Mouse (Mus musculus): ENCODE data around the gene Lhx4. TPM values are rescaled to one million over a fixed set of nuclear protein-coding genes. Genes with fewer than 3 reads are reported as not detected.
A peak's percentile ranks its signal among the peaks of the same experiment; 100 is the strongest.

The Lhx4 gene
- polyA plus RNA-seq, 1 experiment from 2014 or later: 3.5 TPM

DNA sequence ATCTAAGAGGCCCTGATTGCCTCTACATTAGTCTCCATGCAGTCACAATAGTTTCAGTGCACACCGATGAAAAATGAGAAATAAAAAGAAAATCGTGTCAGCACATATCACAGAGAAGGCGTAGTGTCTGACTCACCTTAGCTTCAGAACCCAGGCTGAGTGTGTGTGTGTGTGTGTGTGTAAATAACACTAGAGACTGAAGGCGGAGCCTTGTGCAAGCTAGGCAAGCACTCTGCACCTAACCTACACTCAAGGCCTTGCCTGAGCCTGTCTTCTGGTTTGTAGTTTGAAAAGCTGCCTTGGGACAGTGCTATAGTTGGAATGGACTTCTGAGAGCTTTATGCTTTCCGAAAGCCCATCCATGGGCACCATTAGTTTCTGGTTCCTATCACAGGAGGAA is 61.9 kb downstream of the Lhx4 start:
- Histone ChIP-seq H3K4me1 (no peaks in the 10 kb centered on the region; the same call in 1 of the 2 replicates), H3K9me3 (no peaks in the 10 kb centered on the region), H3K4me3 (no peak overlapping the region), H3K9ac (replicated peaks) (no peak overlapping the region), H3K36me3 (no peaks in the 10 kb centered on the region), H3K4me2 (replicated peaks) (no peak overlapping the region), H3K27ac (replicated peaks) (no peak overlapping the region), H3K27me3 (no peaks in the 10 kb centered on the region)
- no peak for ATAC-seq (ENCODE audit: low FRiP score, low read depth)
- 90% methylated on average over 5 of the region's 5 CpGs for WGBS

DNA sequence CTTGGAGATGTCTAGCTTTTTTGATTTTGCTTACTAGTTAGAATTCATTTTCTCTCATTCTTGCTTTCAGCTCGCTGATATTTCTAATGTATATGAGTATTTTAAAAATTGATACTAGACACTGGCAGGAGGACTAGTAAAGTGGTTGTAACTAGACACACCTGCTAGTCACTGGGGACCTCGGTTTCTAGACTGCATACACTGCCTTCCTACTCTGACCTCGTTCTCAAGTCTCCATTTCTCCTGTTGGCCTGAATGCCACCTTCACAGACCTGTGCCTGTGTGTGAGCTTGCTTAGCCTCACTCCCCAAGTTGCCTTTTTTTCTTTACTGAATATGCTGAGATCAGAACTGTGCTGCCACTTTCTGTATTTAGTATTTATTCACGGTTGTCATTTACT is 62.3 kb downstream of the Lhx4 start:
- Histone ChIP-seq H3K4me1 (no peaks in the 10 kb centered on the region; the same call in 1 of the 2 replicates), H3K27ac (replicated peaks) (no peak overlapping the region), H3K9me3 (no peaks in the 10 kb centered on the region), H3K4me3 (no peak overlapping the region), H3K9ac (replicated peaks) (no peak overlapping the region), H3K27me3 (no peaks in the 10 kb centered on the region), H3K36me3 (no peaks in the 10 kb centered on the region), H3K4me2 (replicated peaks) (no peak overlapping the region)
- WGBS: 84% methylated on average over 4 of the region's 4 CpGs
- no peak for ATAC-seq (ENCODE audit: low FRiP score, low read depth)

DNA sequence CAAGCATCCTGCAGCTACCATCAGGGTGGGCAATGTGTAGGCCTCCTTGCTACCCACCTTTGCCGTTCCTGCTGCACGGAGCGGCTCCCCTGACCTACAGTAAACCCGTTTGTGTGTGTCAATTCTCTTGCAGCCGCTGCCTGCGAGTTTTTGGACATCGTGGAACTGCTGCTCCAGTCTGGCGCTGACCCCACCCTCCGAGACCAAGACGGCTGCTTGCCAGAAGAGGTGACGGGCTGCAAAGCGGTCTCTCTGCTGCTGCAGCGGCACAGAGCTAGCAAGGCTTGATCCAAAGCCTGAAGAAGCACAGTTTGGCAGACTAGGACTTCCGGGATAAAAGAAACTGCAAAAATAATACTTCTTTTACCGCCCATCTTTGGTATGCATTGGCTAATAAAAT is 64.7 kb downstream of the Lhx4 start:
- no peak overlapping the region for H3K4me2 ChIP-seq (replicated peaks)
- 85% methylated on average over 15 of the region's 15 CpGs for WGBS
- no peaks in the 10 kb centered on the region for H3K36me3 ChIP-seq
- H3K27me3 ChIP-seq: no peaks in the 10 kb centered on the region
- no peak overlapping the region for H3K27ac ChIP-seq (replicated peaks)
- H3K9me3 ChIP-seq: no peaks in the 10 kb centered on the region
- H3K9ac ChIP-seq (replicated peaks): no peak overlapping the region
- peaks cover 4% of the 10 kb centered on the region; the same call in 1 of the 2 replicates for H3K4me1 ChIP-seq
- ATAC-seq (ENCODE audit: low FRiP score, low read depth): no peak
- no peak overlapping the region for H3K4me3 ChIP-seq

DNA sequence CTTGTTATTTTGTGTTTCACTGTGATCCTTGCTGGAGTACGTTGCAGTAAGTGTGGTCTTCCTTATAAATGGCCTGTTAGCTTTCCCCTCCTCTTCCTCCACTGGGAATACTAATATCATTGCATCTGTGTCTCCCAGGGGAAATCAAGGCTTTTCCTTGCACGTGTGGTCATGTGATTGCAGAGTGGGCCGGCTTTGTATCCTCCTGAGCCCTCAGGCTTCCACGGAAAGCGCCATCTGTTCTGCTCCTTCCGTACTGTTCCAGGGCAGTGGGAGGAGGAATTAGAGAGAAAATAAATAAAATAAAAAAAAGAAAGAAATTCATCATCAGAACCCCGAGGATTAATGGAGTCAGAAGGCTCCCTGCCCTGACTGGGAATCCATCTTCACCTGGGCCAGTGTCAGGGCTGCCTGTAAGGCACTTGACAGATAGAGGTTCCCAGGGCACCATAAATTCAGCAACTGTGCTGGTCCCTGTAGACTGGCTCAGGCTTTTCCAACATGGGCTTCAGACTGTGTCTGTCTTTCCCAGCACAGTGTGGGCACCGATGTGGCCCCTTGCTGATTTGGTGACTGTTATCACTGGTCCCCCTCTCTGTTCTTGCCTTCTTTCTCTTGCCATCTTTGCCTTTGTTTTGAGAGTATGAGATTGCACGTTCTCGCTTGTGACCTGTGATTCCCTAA is 70.2 kb downstream of the Lhx4 start:
- ATAC-seq (ENCODE audit: low FRiP score, low read depth): peak; percentile 68
- H3K4me1 ChIP-seq: peaks cover 4% of the 10 kb centered on the region; the same call in 1 of the 2 replicates
- peak overlapping the region; percentile 73 for H3K27ac ChIP-seq (replicated peaks)
- H3K9ac ChIP-seq (replicated peaks): no peak overlapping the region
- no peaks in the 10 kb centered on the region for H3K27me3 ChIP-seq
- H3K4me2 ChIP-seq (replicated peaks): 0 out of 2 replicates have a peak overlapping the region, but pooled peaks have one; percentile 2
- no peaks in the 10 kb centered on the region for H3K36me3 ChIP-seq
- 69% methylated on average over 10 of the region's 10 CpGs for WGBS
- no peak overlapping the region for H3K4me3 ChIP-seq
- no peaks in the 10 kb centered on the region for H3K9me3 ChIP-seq

DNA sequence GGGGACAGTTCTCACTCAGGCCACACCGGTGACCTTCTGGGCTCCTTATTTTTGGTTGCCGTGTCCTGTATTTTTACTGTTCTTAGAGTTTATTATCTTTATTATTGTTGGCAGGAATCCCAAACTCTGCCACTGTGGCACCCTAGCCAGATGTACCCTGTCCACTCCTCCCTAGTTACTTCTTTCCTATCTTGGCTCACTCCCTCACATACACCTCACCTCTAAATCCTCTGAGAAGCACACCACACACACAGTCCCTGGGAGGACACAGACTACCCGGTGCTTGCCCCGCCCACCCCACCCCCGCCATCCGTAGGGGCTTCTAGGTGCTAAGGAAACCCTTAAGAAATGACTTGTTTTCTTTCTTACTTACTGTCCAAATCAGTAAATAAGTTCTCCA is 75.9 kb downstream of the Lhx4 start:
- no peak for ATAC-seq (ENCODE audit: low FRiP score, low read depth)
- Histone ChIP-seq H3K36me3 (no peaks in the 10 kb centered on the region), H3K4me2 (replicated peaks) (no peak overlapping the region), H3K9me3 (no peaks in the 10 kb centered on the region), H3K4me3 (no peak overlapping the region), H3K27ac (replicated peaks) (no peak overlapping the region), H3K9ac (replicated peaks) (no peak overlapping the region), H3K4me1 (no peaks in the 10 kb centered on the region), H3K27me3 (no peaks in the 10 kb centered on the region)
- 88% methylated on average over 6 of the region's 6 CpGs for WGBS

DNA sequence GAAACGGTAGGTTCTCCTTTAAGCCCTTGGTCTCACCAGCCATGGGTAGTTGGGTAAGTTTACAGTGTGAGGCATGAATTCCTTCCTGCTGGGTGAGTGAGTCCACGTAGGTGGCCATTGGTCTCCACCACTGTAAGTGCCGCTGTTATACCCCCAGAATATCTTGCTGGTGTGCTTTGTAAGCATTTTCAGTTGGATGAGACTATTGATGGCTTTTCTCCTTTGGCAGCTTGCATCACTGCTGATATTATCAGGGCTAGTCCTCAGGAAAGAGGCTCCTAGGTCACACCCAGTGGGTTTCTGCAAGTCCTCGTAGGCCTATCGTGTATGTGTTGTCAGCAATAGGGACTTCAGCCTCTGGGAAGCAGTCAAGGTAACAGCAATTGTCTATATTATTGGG is 87.5 kb downstream of the Lhx4 start:
- Histone ChIP-seq H3K36me3 (no peaks in the 10 kb centered on the region), H3K4me2 (replicated peaks) (no peak overlapping the region), H3K27me3 (no peaks in the 10 kb centered on the region), H3K27ac (replicated peaks) (no peak overlapping the region), H3K4me3 (no peak overlapping the region), H3K9me3 (no peaks in the 10 kb centered on the region), H3K4me1 (no peaks in the 10 kb centered on the region), H3K9ac (replicated peaks) (no peak overlapping the region)
- 91% methylated on average over 5 of the region's 5 CpGs for WGBS
- ATAC-seq (ENCODE audit: low FRiP score, low read depth): no peak

DNA sequence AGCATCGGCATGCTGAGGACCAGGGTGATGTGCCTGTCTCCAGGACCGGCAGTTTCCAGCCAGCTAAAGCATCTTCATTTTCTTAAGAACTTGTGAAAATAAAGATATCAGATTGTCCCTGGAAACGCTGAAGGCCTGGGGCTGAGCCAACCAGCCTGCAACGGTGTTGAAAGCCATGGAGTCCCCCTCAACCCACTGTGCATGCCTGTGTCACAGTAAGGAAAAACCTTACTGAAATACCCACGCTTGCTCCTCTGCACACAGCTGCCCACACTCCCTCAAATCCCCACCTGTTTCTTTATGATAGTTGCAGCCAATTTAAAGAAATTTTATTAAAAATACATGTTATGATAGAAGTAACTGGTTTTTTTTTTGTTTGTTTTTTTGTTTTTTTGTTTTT is 95.2 kb downstream of the Lhx4 start:
- H3K9me3 ChIP-seq: no peaks in the 10 kb centered on the region
- H3K4me3 ChIP-seq: no peak overlapping the region
- no peak overlapping the region for H3K9ac ChIP-seq (replicated peaks)
- no peaks in the 10 kb centered on the region for H3K36me3 ChIP-seq
- peaks cover 8% of the 10 kb centered on the region; the same call in 1 of the 2 replicates for H3K4me1 ChIP-seq
- WGBS: 40% methylated on average over 5 of the region's 5 CpGs
- no peak overlapping the region for H3K27ac ChIP-seq (replicated peaks)
- H3K27me3 ChIP-seq: peaks cover 16% of the 10 kb centered on the region
- no peak overlapping the region for H3K4me2 ChIP-seq (replicated peaks)
- no peak for ATAC-seq (ENCODE audit: low FRiP score, low read depth)

DNA sequence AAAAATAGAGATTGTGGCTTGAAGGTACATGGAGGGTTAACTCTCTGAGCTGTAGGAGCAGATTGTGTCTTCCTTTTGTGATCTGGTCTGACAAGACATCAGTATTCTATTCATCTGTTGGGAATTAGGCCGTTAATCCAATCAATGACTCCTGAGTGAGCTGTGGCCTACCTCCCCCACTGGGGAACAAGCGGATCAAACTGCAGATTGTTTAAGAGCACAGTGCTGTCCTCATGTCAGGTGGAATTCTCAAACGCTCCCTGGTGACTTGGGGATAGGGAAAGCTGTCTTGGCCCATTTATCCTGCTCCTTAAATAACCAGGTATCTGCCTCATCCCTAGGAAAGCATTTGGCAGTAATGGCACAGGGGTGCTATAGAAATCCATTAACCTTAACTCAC is 96.5 kb downstream of the Lhx4 start:
- Histone ChIP-seq H3K27ac (replicated peaks) (no peak overlapping the region), H3K4me2 (replicated peaks) (no peak overlapping the region), H3K9ac (replicated peaks) (no peak overlapping the region), H3K4me3 (no peak overlapping the region), H3K9me3 (no peaks in the 10 kb centered on the region), H3K4me1 (peaks cover 8% of the 10 kb centered on the region; the same call in 1 of the 2 replicates), H3K36me3 (no peaks in the 10 kb centered on the region), H3K27me3 (peaks cover 16% of the 10 kb centered on the region)
- ATAC-seq (ENCODE audit: low FRiP score, low read depth): no peak
- 1% methylated on average over 3 of the region's 3 CpGs for WGBS

DNA sequence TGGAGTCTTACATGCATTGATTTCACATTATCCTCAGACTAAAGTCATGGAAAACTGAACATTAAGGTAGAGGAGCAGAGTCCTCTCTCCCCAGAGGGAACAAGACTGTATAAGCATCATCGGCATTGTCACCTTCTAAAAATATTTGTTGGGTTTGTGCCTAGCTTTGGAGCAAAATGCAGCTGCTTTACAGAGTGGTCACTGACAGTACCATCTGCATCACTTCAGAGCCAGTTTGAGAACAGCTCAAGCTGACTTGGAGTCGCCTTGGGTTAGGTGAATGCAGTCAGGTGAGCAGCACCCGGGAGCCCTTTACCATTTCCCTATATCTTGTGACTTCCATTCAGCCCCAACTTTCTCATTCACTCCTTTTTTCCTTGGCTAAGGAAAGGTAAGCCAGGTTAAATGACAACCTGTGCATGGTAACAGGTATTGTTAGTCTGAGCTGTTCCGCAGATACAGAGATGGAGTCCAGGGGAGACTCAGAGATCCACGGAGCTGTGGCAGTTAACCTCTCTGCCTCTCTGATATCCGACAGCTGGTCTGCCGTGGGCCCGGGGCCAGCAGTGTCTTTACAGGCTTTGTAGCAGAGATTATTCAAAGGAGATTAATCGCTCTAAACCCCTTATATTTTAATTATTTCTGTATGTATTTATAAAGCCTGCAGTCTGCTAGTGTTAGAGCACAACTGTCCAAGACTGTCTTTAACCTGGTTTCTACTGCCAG is 101.2 kb downstream of the Lhx4 start:
- Histone ChIP-seq H3K36me3 (no peaks in the 10 kb centered on the region), H3K9ac (replicated peaks) (no peak overlapping the region), H3K4me3 (no peak overlapping the region), H3K4me1 (peaks cover 23% of the 10 kb centered on the region), H3K9me3 (no peaks in the 10 kb centered on the region), H3K4me2 (replicated peaks) (no peak overlapping the region), H3K27me3 (peaks cover 17% of the 10 kb centered on the region), H3K27ac (replicated peaks) (no peak overlapping the region)
- ATAC-seq (ENCODE audit: low FRiP score, low read depth): no peak
- 55% methylated on average over 9 of the region's 9 CpGs for WGBS

Other genes starting within 250 kb of the Lhx4 start
- gene Acbd6, start 193.6 kb downstream of the Lhx4 start, polyA plus RNA-seq (2016; fragmentation: Nextera tagmentation; extraction: Ambion mirVana): 82.1 and 83.5 TPM in 2 replicates
- 18.5 and 19.8 TPM in 2 replicates for gene Qsox1, start 61.2 kb upstream of the Lhx4 start, polyA plus RNA-seq (2016; fragmentation: Nextera tagmentation; extraction: Ambion mirVana)
- gene Cep350, start 221.6 kb upstream of the Lhx4 start, polyA plus RNA-seq (2016; fragmentation: Nextera tagmentation; extraction: Ambion mirVana): 12.7 and 16.3 TPM in 2 replicates